Mouse (Mus musculus) testis, adult 2 months (tissue): Measurements from ENCODE around the gene Ifnlr1.

Experiments used
- CTCF ChIP-seq: fragments of 200-500 bp; IDR thresholded peaks from 2 replicates; pipeline ENCODE4 v1.5.1; 2012; ENCODE audit warnings: low read depth, mild to moderate bottlenecking, inconsistent platforms, low read length, moderate library complexity; ENCODE audit not compliant: control insufficient read depth, insufficient read depth, insufficient replicate concordance
- POLR2A ChIP-seq: fragments of 200-500 bp; IDR thresholded peaks from 2 replicates; pipeline ENCODE4 v1.6.1; 2012; ENCODE audit warnings: low read depth, mild to moderate bottlenecking, inconsistent platforms, low read length, moderate library complexity; ENCODE audit not compliant: control insufficient read depth

- TF ChIP-seq CTCF (peak; percentile 84), POLR2A (peak; percentile 28; the same call in 1 of the 2 replicates)
Measured at GRCm38 (mm10) chr4:135709072-135709564, 23.0 kb downstream of the Ifnlr1 start.
